Mouse (Mus musculus) heart, embryonic 11.5 days (tissue): ENCODE measurements around the gene Uchl3. TPM values are rescaled to one million over a fixed set of nuclear protein-coding genes. Genes with fewer than 3 reads are reported as not detected.

ENCODE experiments used
- ATAC-seq: fragments of 200-750 bp; cut with Nextera tagmentation; replicated peaks from 2 replicates; pipeline ENCODE4 v1.8.0; 2017; ENCODE audit warnings: moderate library complexity; ENCODE audit not compliant: insufficient number of reproducible peaks, low FRiP score, low TSS enrichment
- H3K27ac ChIP-seq: fragments of 300-500 bp; sonication (generic); 2 replicates; pipeline ENCODE4 v1.5.1; 2014; ENCODE audit warnings: mild to moderate bottlenecking, low read depth, low read length
- H3K27me3 ChIP-seq: fragments of 300-500 bp; sonication (generic); 2 replicates; pipeline ENCODE4 v1.6.1; 2014; ENCODE audit warnings: mild to moderate bottlenecking, low read length, mixed read lengths; ENCODE audit not compliant: control insufficient read depth, insufficient read depth
- H3K36me3 ChIP-seq: fragments of 300-500 bp; sonication (generic); 2 replicates; pipeline ENCODE4 v1.6.1; 2014; ENCODE audit warnings: mild to moderate bottlenecking, low read length, moderate library complexity, mixed read lengths; ENCODE audit not compliant: control insufficient read depth, insufficient read depth
- H3K4me1 ChIP-seq: fragments of 300-500 bp; sonication (generic); 2 replicates; pipeline ENCODE4 v1.6.1; 2014; ENCODE audit warnings: low read length; ENCODE audit not compliant: control insufficient read depth, insufficient read depth
- H3K4me2 ChIP-seq: fragments of 300-500 bp; sonication (generic); 2 replicates; pipeline ENCODE4 v1.6.1; 2014; ENCODE audit warnings: mild to moderate bottlenecking, moderate library complexity
- H3K4me3 ChIP-seq: fragments of 300-500 bp; sonication (generic); 2 replicates; pipeline ENCODE4 v1.5.1; 2014; ENCODE audit warnings: low read depth, low read length
- H3K9ac ChIP-seq: fragments of 300-500 bp; sonication (generic); 2 replicates; pipeline ENCODE4 v1.6.1; 2014; ENCODE audit warnings: mild to moderate bottlenecking, low read depth, low read length, moderate library complexity
- H3K9me3 ChIP-seq: fragments of 300-500 bp; sonication (generic); replicated peaks from 2 replicates; pipeline ENCODE4 v1.6.1; 2016; ENCODE audit warnings: low read length; ENCODE audit not compliant: control insufficient read depth
- WGBS: fragments of 180-500 bp; shearing (Covaris S2); extraction: QIAGEN DNeasy Blood & Tissue Kit; methylation state at CpG from one replicate; pipeline ENCODE4 v1.1.7; 2014; ENCODE audit not compliant: insufficient replicate concordance; 5-methylcytosine and 5-hydroxymethylcytosine counted together
- polyA plus RNA-seq: library from polyadenylated mRNA; unstranded; fragments of >200 nt; fragmentation: Nextera tagmentation; extraction: Ambion mirVana; gene quantifications from 2 replicates; pipeline ENCODE4 v1.2.1, GENCODE M21; 2014

Uchl3 gene
- polyA plus RNA-seq, 1 experiment from 2014 or later: 116 TPM

DNA sequence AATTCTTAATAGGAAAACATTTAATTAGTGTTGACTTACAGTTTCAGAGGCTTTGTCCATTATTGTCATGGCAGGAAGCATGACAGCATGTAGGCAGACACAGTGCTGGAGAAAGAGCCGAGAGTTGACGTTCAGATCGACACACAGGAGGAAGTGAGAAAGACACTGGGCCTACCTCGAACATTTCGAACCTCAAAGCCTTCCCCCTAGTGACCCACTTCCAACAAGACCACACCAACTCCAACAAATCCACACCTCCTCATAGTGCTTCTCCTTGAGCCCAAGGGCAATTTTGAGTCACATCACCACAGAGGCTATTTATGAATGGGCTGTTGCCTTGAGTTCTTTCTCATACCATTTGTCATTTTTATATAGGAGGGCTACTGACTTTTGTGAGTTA lies 53.3 kb downstream of the Uchl3 start:
- Histone ChIP-seq H3K4me2 (no peak overlapping the region), H3K9ac (no peak overlapping the region), H3K4me3 (no peak overlapping the region), H3K27ac (no peak overlapping the region), H3K4me1 (no peaks in the 10 kb centered on the region), H3K9me3 (no peaks in the 10 kb centered on the region), H3K36me3 (no peaks in the 10 kb centered on the region), H3K27me3 (no peaks in the 10 kb centered on the region)
- ATAC-seq: no peak
- WGBS: 80% methylated on average over 5 of the region's 5 CpGs

DNA sequence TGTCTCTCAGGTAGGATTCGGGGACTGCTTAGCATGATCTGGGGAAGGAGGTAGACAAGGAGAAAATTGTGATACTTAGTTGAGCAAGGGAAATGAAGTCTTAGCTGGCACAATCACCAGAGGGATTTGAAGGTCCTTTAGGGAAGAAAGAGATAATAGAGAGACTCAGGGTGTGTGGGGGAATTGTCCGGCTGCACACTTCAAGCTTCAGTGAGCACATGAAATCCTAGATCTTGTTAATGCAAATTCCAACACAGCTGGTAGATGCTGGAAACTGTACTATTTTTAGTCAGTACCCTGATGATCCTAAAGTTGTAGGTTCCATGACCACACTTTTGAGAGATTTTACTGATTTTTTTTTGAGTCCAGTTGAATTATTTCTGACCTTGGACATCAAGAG lies 60.6 kb downstream of the Uchl3 start:
- Histone ChIP-seq H3K27ac (no peak overlapping the region), H3K9me3 (no peaks in the 10 kb centered on the region), H3K4me2 (no peak overlapping the region), H3K36me3 (no peaks in the 10 kb centered on the region), H3K27me3 (no peaks in the 10 kb centered on the region), H3K4me1 (no peaks in the 10 kb centered on the region), H3K9ac (no peak overlapping the region), H3K4me3 (no peak overlapping the region)
- ATAC-seq: no peak
- 69% methylated on average over 2 of the region's 2 CpGs for WGBS

DNA sequence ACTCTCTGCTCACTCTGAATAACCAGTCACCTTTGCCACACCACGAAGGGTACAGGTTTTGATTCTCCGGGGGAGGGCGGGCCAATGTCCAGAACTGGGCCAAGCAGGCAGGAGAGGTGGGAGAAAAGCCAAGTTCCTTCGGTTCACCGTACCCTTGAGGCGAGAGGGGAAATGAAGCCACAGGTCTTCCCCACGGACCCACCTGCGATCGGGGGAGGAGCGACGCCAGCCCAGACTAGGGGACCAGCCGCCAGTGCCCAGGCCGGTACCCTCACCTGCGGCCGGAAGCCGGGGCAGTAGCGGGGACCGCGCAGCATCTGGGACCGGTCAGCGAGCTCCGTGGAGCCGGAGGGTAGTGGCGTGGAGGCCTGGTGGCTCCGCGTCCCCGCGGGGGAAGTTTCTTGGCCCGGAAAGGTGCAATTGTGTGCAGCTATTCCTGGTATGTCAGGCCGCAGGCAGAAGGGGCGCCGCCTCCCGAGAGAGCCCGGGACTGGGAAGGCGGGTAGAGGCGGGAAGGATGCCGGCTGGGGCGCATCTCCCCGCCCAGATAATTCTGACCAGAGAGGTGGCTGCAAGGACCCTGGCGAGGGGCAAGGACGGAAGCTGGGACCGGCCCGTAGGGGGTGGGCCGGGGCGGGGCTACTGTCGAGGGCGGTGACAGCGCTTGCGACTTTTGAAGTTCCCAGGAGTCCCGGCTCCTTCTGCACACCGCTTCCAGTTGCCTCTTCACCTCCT lies 75.6 kb downstream of the Uchl3 start, which contains the start of the genes Gm9922 and Lmo7:
Gm9922 (minus strand) TSS at position 578 of the 735 bp plus-strand sequence.
Lmo7 (plus strand) TSS at position 721 of the 735 bp plus-strand sequence.
- ATAC-seq: peak; percentile 81
- Histone ChIP-seq H3K9ac (peak within 1 kb of the TSS; percentile 62), H3K4me1 (peaks cover 6% of the 10 kb centered on the region; the same call in 1 of the 2 replicates), H3K27ac (no peak within 1 kb of the TSS), H3K36me3 (no peaks in the 10 kb centered on the region), H3K4me3 (peak within 1 kb of the TSS; percentile 69), H3K4me2 (peak within 1 kb of the TSS; percentile 95), H3K27me3 (peaks cover 5% of the 10 kb centered on the region; the same call in 1 of the 2 replicates), H3K9me3 (no peaks in the 10 kb centered on the region)
- WGBS: 1% methylated on average over 50 of the region's 51 CpGs

DNA sequence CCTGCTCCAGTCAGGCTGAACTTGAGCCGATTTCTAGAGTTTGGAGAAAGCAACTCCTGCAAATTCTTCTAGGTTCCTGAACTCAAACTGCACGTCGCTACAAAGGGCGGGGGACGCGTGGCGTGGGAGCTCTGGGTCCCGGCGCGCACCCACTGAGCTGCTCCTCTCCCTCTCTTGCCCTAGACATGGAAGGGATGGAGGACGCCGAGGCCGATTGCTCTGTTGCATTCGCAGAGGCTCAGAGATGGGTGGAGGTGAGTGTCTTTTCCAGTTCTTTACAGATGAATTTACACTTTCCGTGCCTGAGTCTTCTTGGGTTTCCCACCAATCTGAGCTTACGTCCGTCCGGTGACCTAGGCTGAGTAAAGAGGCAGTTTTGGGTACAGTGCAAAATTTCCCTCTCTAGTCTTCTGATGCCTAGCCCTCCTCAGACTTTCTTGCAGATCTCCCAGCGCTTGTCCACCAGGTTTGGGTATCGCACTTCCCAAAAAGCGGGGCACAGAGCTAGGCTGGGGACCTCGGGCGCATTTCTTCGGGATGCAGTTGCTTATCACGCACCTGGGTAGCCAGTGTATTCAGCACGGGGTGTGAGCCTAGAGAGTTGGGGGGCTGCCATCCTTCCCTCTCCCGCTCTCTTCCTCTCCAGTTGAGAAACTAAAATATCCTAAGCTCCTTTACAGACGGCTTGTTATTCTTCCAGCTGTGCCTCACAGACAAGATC lies 76.4 kb downstream of the Uchl3 start:
- H3K27me3 ChIP-seq: peaks cover 5% of the 10 kb centered on the region; the same call in 1 of the 2 replicates
- H3K36me3 ChIP-seq: no peaks in the 10 kb centered on the region
- H3K9me3 ChIP-seq: no peaks in the 10 kb centered on the region
- H3K4me1 ChIP-seq: peaks cover 6% of the 10 kb centered on the region; the same call in 1 of the 2 replicates
- peak overlapping the region; percentile 95 for H3K4me2 ChIP-seq
- peak; percentile 27; the same call in 1 of the 2 replicates for ATAC-seq
- 2% methylated on average over 28 of the region's 28 CpGs for WGBS
- peak overlapping the region; percentile 69 for H3K4me3 ChIP-seq
- no peak overlapping the region for H3K27ac ChIP-seq
- peak overlapping the region; percentile 62 for H3K9ac ChIP-seq

DNA sequence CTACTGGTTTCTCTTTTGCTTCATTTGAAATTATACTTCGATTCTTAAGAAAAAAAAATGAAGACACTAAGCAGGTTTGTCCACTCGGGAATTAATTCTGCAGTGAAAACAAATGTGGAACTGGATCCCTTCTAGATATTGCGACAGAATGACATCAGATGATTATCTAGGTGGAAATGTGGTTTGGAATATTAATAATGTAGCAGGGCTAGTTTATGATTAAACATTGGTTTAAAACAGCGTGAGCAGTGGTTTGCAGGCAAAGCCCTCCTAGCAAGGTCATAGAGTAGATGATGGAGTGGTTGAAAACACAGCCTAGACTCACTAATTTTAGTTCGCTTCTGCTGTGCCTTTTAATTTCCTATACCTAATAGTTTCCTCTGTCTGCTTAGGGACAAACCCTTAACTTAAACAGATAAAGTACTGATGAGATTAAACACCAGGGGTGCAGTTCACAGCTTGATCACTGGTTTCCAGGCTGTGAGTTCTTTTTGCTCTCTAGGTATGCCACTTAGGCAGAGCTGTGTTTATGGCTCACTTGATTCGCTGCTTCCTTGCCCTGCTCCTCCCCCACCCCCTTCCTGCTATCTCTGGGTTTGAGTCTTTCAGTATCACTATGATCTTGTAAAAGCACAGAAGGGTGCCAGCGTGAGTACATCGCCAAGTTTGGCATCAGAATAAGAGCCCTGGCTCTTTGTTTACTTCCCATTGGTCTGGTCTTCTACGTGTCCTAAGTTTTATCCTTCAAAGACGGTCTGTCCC lies 80.0 kb downstream of the Uchl3 start:
- no peak overlapping the region for H3K9ac ChIP-seq
- no peak for ATAC-seq
- WGBS: 26% methylated on average over 10 of the region's 10 CpGs
- H3K4me2 ChIP-seq: peak overlapping the region; percentile 2; the same call in 1 of the 2 replicates
- no peaks in the 10 kb centered on the region for H3K9me3 ChIP-seq
- peaks cover 6% of the 10 kb centered on the region; the same call in 1 of the 2 replicates for H3K4me1 ChIP-seq
- no peak overlapping the region for H3K4me3 ChIP-seq
- H3K27me3 ChIP-seq: peaks cover 5% of the 10 kb centered on the region; the same call in 1 of the 2 replicates
- H3K36me3 ChIP-seq: no peaks in the 10 kb centered on the region
- H3K27ac ChIP-seq: no peak overlapping the region

DNA sequence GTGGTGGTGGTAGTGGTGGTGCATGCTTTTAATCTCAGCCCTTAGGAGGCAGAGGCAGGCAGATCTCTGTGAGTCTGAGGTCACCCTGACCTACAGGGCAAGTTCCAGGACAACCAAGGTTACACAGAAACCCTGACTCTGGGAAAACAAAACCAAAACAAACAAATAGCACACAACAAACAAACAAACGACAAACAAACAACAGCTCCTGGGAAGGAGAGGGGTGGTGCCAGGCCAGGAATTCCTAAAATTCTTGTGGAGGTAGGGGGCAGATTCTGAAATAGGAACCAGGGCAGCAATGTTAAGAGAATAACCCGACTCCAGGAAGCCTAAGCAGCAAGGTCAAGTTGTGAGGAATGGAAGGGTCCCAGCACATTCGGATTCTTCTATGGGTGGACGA lies 83.7 kb downstream of the Uchl3 start:
- Histone ChIP-seq H3K9ac (no peak overlapping the region), H3K4me2 (no peak overlapping the region), H3K4me1 (peaks cover 3% of the 10 kb centered on the region; the same call in 1 of the 2 replicates), H3K9me3 (no peaks in the 10 kb centered on the region), H3K36me3 (no peaks in the 10 kb centered on the region), H3K27ac (no peak overlapping the region), H3K27me3 (no peaks in the 10 kb centered on the region), H3K4me3 (no peak overlapping the region)
- WGBS: 72% methylated on average over 4 of the region's 4 CpGs
- ATAC-seq: no peak

Other genes with a start within 250 kb of the Uchl3 start
- gene Tbc1d4, start 44.8 kb upstream of the Uchl3 start, polyA plus RNA-seq: 15.0 and 16.3 TPM in 2 replicates
- 81.7 and 91.3 TPM in 2 replicates for gene Commd6, start 13.3 kb upstream of the Uchl3 start, polyA plus RNA-seq
- gene Gm9922, start 75.8 kb downstream of the Uchl3 start, polyA plus RNA-seq: 2.5 and 3.6 TPM in 2 replicates
- 123 and 126 TPM in 2 replicates for gene Lmo7, start 76.0 kb downstream of the Uchl3 start, polyA plus RNA-seq